Mouse (Mus musculus): ENCODE results near the gene Ly75. TPM values are rescaled to one million over a fixed set of nuclear protein-coding genes. Genes with fewer than 3 reads are reported as not detected.

The Ly75 gene
- total RNA-seq, 2 experiments from 2014 or later = 0.56 to 1.5 TPM

GRCm38 (mm10) chr2:60370188-60370587 lies 12.9 kb downstream of the Ly75 start:
- no peak for DNase-seq

GRCm38 (mm10) chr2:60369454-60369853 lies 13.6 kb downstream of the Ly75 start:
- no peak for DNase-seq

DNA sequence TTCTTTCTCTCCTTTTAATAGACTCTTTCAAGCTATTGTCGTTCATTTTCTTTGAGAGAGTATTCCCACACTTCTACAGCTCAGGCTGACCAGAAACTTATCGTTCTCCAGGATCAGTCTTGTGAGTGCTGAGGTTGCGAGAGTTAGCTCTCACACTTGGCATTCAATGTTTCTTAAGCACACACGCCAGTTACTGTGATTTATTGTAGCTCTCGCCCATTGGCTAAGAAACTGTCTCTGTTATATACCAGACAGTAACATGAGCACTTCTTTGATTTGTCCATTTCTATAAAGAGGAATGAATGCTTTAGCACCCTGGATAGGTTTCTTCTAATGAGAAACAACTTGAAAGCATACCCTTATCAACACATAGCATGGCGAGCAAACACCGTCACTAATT lies 15.2 kb downstream of the Ly75 start:
- DNase-seq = no peak

DNA sequence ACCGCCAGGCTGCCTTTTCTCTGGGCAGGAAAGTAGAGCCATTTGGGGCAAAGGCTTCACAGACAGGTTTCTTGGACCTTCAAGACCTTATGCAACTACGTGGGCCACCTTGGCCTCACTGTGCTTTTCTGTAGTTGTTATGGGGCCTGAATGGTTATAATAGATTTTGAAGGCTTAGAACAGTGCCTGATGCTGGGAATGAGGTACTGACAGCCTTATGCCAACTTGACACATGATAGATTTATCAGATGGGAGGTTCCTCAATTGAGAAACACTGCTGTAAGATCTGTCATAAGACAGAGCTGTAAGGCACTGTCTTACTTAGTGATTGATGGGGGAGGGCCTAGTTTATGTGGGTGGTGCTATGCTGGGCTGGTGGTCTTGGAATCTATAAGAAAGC lies 15.9 kb downstream of the Ly75 start:
- DNase-seq = no peak

GRCm38 (mm10) chr2:60365820-60366610 lies 17.1 kb downstream of the Ly75 start:
- DNase-seq = no peak

GRCm38 (mm10) chr2:60365138-60365775 lies 17.8 kb downstream of the Ly75 start:
- DNase-seq = no peak

- DNase-seq = no peak
Measured at GRCm38 (mm10) chr2:60362146-60362545, 21.0 kb downstream of the Ly75 start.

- no peak for DNase-seq
Measured at GRCm38 (mm10) chr2:60359796-60360195, 23.3 kb downstream of the Ly75 start.

DNA sequence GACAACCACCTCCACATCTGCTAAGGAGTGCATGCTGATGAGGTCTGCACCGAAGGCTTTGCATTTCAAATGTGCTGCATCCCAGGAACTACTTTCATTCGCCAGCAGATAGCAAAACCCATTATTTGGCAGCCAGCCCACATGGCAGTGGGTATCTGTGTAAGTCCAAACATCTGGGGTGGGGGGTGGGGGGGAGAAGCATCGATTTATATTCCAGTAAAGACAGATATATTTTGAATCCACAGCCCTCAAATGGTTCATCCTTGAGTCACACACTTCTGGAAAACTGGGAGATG lies 27.8 kb downstream of the Ly75 start:
- no peak for DNase-seq

GRCm38 (mm10) chr2:60354541-60355387 lies 28.3 kb downstream of the Ly75 start:
- peak; percentile 12 to 22 for DNase-seq

GRCm38 (mm10) chr2:60352296-60352695 lies 30.8 kb downstream of the Ly75 start:
- no peak for DNase-seq

- DNase-seq = no peak
Measured at GRCm38 (mm10) chr2:60351781-60352180, 31.3 kb downstream of the Ly75 start.

DNA sequence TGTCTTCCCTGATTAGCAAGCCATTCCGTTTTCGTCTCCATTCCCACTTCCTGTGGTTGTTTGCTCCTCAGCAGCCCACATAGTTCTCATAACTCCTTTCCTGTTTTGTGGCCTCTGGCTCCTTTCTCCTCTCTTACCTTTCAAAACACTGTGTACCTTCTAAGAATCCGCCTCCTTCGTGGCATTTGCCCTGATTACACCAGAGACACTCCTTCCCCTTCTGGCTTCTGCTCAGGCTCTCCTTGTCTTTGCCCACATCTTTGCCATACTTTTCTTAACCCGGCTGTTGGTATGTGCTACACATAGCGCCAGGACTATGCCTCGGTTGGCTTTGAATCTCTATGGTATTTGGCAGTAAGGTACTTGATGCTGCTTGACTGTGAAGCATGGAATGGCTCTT lies 35.2 kb downstream of the Ly75 start:
- no peak for DNase-seq

DNA sequence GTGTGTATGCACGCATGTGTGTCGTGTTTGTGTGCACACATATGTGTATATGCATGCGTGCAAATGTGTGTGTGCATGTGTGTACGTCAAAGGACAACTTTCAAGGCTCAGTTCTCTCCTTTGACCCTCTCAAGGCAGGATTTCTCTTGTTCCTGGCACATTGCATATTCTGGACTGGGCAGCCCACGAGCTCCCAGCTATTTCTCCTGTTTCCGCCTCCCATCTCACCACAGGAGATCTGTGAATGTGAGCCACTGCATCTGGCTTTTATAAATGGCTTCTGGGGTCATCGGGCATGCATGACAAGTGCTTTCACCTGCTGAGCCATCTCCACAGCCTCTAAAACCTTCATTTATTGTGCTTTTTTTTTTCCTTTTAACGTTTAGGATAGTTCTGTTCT lies 36.6 kb downstream of the Ly75 start:
- no peak for DNase-seq

DNA sequence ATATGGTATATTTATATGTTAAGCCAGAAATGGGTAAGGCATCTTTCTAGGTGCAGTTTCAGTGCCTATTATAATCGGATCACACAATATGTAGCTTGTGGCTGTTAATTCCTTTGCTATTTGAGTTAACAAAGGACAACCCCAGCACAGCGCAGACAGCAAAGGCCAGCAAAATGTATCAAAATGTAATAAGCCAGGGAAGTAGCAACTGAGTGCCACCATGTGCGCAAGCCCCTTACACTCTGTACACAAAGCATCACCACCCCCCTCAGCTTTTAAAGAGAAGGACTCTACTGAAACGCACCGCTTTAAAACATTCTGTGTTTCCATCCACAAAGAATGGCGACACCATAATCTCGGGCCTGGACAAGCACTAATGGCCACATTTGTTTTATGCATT lies 37.4 kb downstream of the Ly75 start:
- no peak for DNase-seq

- DNase-seq = no peak
Measured at GRCm38 (mm10) chr2:60343607-60344289, 39.4 kb downstream of the Ly75 start.

- no peak for DNase-seq
Measured at GRCm38 (mm10) chr2:60342107-60342880, 40.8 kb downstream of the Ly75 start.

DNA sequence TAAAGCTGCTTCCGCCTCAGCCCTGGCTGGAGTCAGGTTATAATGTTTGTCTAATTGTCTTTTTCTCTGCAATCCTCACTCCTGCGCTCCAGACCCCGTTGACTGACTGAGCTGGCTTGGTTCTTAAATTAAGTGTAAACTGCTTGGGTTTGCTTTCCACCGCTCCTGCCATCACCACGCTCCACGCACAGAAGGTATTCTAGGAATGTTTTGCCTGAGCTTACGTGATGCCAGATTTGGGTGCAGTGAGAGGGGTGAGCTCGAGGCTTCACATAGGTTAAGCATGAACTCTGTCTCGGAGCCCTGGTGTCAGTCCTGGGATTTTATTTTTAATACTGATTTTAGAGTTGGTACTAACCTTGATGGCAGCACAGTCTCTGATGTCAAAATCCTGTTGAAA lies 45.2 kb downstream of the Ly75 start:
- no peak for DNase-seq

- DNase-seq = no peak
Measured at GRCm38 (mm10) chr2:60328641-60329040, 54.5 kb downstream of the Ly75 start.

- DNase-seq = no peak
Measured at GRCm38 (mm10) chr2:60327581-60327980, 55.5 kb downstream of the Ly75 start.

GRCm38 (mm10) chr2:60326948-60327347 lies 56.2 kb downstream of the Ly75 start:
- no peak for DNase-seq

DNA sequence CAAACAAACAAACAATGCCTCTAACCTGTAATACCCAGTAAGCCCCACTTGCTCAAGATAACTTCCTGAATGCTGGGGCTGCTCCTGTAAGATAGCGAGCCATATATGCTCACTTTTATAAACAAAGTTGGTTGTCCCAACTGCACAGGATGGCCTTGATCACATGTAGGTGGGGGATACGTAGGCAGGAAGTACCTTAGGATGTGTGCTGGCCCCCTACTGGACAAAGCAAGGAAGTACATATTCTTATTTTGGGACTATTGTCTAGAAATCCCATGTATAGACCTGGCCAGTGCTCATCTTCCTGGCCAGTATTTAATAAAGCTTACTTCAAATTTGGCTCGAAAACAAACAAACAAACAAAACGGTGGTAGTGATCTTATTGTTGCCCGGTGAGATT lies 59.7 kb downstream of the Ly75 start:
- peak in 1 of 2 experiments; percentile 5 for DNase-seq
